Mouse (Mus musculus): ENCODE results near the gene Slf2. TPM values are rescaled to one million over a fixed set of nuclear protein-coding genes. Genes with fewer than 3 reads are reported as not detected.
A peak's percentile ranks its signal among the peaks of the same experiment; 100 is the strongest.

The Slf2 gene
- polyA plus RNA-seq, 1 experiment from 2014 or later: 28.3 TPM

DNA sequence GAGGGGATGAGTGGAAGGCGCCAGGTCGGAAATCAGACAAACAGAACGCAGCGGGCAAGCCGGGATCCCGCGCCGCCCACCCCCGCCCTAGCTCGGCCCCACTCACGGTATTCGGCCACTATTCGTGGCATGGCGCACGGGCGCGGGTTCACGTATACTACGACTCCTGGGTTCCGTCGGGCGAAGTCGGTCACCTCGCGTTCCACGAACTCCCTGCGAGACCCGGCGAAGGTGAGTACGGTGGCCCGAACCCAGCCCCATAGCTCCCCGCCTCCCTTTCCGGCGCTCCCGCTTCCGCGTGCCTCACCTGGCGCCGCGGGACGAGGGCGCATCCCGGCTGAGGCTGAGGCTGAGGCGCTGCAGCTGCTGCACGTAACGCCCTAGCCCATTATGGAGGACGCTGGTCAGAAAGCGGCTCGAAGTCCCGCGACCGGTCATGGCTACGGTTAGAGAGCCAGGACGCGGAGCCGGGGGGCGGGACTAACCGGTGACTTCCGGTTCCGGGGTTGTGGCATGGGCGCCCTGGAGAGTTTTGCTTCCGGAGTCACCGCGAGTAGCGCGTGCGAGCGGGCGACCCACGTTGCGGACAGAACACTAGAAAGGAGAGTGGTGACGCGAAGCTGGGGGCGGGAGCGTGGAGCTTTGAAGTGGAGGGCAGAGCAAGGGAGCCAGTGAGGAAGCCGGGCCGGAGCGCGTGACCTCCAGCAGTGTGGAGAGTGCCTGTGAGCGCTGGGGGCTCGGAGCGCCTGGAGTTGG, 75.2 kb downstream of the Slf2 start, which contains the start of gene Mrpl43:
Mrpl43 (minus strand) TSS at position 486 of the 756 bp plus-strand sequence.
- Histone ChIP-seq H3K36me3 (peaks cover 32% of the 10 kb centered on the region), H3K4me1 (replicated peaks) (peaks cover 40% of the 10 kb centered on the region), H3K9me3 (no peaks in the 10 kb centered on the region), H3K27ac (replicated peaks) (peak within 1 kb of the TSS; percentile 81), H3K9ac (peak within 1 kb of the TSS; percentile 72), H3K4me2 (peak within 1 kb of the TSS; percentile 95), H3K4me3 (peak within 1 kb of the TSS; percentile 100), H3K27me3 (no peaks in the 10 kb centered on the region)
- WGBS: under 1% methylated on average over 82 of the region's 82 CpGs
- peak; percentile 92 for ATAC-seq (ENCODE audit: low FRiP score, low read depth)

DNA sequence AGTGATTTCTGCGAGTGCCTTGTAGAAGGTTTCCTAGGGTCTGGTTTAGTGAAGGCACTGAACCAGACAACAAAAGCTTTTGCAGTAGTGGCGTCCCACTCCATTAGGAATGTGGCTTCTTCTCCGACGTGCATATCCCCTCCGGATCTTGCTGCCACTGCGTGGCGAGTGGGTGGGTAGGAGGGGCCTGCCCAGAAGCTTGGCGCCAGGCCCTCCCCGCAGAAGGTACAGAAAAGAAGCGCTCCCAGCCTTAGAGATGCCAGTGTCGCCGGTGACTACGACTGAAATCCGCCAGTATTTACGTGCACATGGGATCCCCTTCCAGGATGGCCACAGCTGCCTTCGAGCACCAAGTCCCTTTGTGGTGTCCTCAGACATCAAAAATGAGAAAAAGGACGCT, 76.1 kb downstream of the Slf2 start:
- Histone ChIP-seq H3K4me3 (peak overlapping the region; percentile 100), H3K36me3 (peaks cover 26% of the 10 kb centered on the region), H3K4me2 (peak overlapping the region; percentile 95), H3K4me1 (replicated peaks) (peaks cover 40% of the 10 kb centered on the region), H3K9ac (peak overlapping the region; percentile 72), H3K27me3 (no peaks in the 10 kb centered on the region), H3K9me3 (no peaks in the 10 kb centered on the region), H3K27ac (replicated peaks) (peak overlapping the region; percentile 81)
- WGBS: 43% methylated on average over 17 of the region's 17 CpGs
- no peak for ATAC-seq (ENCODE audit: low FRiP score, low read depth)

DNA sequence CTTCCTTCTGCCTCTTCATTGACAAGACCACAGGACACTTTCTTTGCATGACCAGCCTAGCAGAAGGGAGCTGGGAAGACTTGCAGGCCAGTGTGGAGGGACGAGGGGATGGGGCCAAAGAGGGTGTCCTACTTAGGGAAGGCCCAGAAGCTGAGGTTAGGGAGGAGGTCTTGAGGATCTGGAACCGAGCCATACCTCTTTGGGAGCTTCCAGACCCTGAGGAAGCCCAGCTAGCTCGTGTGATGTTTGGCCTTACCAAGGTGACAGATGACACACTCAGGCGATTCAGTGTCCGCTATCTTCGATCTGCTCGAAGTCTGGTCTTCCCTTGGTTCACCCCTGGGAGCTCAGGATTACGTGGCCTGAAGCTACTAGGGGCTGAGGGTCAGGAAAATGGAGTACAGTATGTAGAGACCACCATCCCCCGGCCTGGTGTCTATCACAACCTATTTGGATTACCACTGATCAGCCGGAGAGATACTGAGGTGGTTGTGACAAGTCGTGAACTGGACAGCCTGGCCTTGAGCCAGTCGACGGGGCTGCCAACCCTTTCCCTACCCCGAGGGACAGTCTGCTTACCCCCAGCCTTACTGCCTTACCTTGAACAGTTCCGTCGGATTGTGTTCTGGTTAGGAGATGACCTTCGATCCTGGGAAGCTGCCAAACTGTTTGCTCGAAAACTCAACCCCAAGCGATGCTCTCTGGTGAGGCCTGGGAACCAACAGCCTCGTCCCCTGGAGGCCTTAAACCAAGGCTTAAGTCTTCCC, 76.7 kb downstream of the Slf2 start:
- Histone ChIP-seq H3K4me1 (replicated peaks) (peaks cover 43% of the 10 kb centered on the region), H3K27me3 (no peaks in the 10 kb centered on the region), H3K4me3 (peak overlapping the region; percentile 100), H3K4me2 (peak overlapping the region; percentile 95), H3K27ac (replicated peaks) (no peak overlapping the region), H3K9ac (peak overlapping the region; percentile 72), H3K9me3 (no peaks in the 10 kb centered on the region), H3K36me3 (peaks cover 20% of the 10 kb centered on the region)
- ATAC-seq (ENCODE audit: low FRiP score, low read depth): no peak
- WGBS: 92% methylated on average over 20 of the region's 20 CpGs

DNA sequence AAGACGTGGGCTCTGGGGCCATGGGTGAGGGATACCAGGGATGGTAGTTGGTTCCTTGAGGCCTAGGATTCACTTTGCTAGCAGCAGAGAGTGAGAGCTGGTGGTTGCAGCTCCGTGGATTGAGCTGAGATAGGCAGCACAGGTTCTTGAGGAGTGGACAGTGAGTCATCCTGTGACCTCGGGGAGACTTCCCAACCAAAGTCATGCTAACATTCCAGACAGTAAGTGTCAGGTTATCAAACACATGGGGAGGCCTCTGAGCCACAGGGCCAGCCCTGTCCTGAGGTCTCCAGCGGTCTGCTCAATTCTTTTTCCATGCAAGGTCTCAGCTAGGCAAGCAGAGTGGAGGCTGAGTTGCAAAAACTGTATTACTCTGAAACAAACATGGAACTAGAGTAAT, 79.7 kb downstream of the Slf2 start:
- Histone ChIP-seq H3K36me3 (peaks cover 11% of the 10 kb centered on the region; the same call in 1 of the 2 replicates), H3K9me3 (no peaks in the 10 kb centered on the region), H3K4me2 (no peak overlapping the region), H3K27me3 (no peaks in the 10 kb centered on the region), H3K9ac (no peak overlapping the region), H3K27ac (replicated peaks) (no peak overlapping the region), H3K4me3 (no peak overlapping the region), H3K4me1 (replicated peaks) (peaks cover 45% of the 10 kb centered on the region)
- ATAC-seq (ENCODE audit: low FRiP score, low read depth): no peak
- 91% methylated on average over 4 of the region's 4 CpGs for WGBS

DNA sequence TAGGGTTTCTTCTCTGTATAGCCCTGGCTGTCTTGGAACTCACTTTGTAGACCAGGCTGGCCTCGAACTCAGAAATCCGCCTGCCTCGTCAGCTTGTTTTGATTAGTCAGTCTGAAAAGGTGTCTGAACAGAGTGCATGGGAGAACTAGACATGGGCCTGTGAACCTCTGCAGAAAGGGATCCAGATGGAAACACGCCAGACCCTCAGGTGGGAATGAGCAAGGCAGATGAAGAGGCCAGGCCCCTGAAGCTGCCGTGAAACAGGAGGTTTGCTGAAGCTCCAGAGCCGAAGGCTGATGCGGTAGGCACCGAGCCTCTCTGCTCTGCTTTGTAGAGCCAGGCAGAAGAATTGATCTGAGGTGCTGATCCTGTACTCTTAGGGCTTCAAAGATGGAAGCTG, 81.3 kb downstream of the Slf2 start:
- WGBS: 84% methylated on average over 8 of the region's 8 CpGs
- H3K27me3 ChIP-seq: no peaks in the 10 kb centered on the region
- no peak overlapping the region for H3K4me3 ChIP-seq
- H3K36me3 ChIP-seq: peaks cover 11% of the 10 kb centered on the region; the same call in 1 of the 2 replicates
- no peak for ATAC-seq (ENCODE audit: low FRiP score, low read depth)
- peak overlapping the region; percentile 61 for H3K27ac ChIP-seq (replicated peaks)
- H3K9ac ChIP-seq: no peak overlapping the region
- peaks cover 52% of the 10 kb centered on the region for H3K4me1 ChIP-seq (replicated peaks)
- no peak overlapping the region for H3K4me2 ChIP-seq
- no peaks in the 10 kb centered on the region for H3K9me3 ChIP-seq

DNA sequence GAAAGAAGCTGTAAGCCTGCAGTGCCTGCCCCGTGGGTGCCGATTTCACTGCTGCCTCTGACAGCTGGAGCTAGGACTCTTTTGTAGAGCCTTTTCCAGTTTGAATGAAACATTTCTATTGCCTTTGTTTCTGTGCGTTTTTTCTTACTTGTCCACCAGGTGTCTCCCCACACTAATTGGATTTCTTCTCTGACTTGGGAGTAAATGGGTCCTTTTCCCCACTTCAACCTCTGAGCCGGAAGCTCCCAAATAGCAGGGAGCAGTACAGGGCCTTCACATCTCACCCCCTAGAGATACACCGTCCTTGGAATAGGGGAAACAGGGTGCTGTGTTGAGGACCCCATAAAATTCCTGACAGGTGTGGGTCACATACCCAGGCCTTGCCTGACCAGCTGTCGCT, 81.7 kb downstream of the Slf2 start:
- Histone ChIP-seq H3K9ac (no peak overlapping the region), H3K4me2 (no peak overlapping the region), H3K4me1 (replicated peaks) (peaks cover 50% of the 10 kb centered on the region)

DNA sequence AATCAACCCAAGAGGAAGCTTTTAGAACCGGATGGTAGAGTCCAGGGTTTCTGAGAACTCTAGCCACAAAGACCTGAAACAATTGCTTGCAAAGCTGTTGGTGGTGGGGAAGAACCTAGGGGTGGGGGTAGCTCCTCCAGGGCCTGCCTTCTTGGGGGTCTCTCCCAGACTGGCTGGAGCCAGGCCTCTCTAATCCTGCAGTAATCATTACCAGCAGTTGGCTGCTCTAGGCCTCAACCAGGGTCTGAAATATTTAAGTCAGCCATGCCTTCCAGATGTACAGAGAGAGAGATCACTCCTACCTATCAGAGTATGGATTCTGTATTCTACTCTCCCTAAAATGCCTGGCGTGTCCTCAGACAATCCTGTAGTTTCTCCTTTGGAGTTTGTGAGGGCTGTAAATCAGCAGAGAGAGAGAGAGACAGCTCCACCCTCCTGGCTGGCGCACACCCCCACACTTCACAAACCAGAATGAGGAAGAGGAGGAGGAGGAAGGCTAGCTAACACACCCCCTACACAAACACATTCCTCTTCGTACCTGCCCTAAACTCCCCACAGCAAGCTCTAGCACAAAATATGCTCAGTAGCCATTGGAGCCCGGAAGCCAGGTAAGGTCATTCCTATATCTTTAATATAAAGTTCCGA, 82.8 kb downstream of the Slf2 start:
- Histone ChIP-seq H3K9me3 (no peaks in the 10 kb centered on the region), H3K4me2 (no peak overlapping the region), H3K9ac (no peak overlapping the region), H3K4me1 (replicated peaks) (peaks cover 48% of the 10 kb centered on the region), H3K27me3 (no peaks in the 10 kb centered on the region), H3K4me3 (no peak overlapping the region), H3K27ac (replicated peaks) (no peak overlapping the region), H3K36me3 (peaks cover 11% of the 10 kb centered on the region; the same call in 1 of the 2 replicates)
- ATAC-seq (ENCODE audit: low FRiP score, low read depth): no peak
- 68% methylated on average over 6 of the region's 6 CpGs for WGBS

More for the DNA sequence above, 81.7 kb downstream of the Slf2 start:
- peak overlapping the region; percentile 61 for H3K27ac ChIP-seq (replicated peaks)
- H3K27me3 ChIP-seq: no peaks in the 10 kb centered on the region
- H3K4me3 ChIP-seq: no peak overlapping the region
- WGBS: 32% methylated on average over 6 of the region's 6 CpGs
- peaks cover 11% of the 10 kb centered on the region; the same call in 1 of the 2 replicates for H3K36me3 ChIP-seq
- no peaks in the 10 kb centered on the region for H3K9me3 ChIP-seq
- no peak for ATAC-seq (ENCODE audit: low FRiP score, low read depth)

DNA sequence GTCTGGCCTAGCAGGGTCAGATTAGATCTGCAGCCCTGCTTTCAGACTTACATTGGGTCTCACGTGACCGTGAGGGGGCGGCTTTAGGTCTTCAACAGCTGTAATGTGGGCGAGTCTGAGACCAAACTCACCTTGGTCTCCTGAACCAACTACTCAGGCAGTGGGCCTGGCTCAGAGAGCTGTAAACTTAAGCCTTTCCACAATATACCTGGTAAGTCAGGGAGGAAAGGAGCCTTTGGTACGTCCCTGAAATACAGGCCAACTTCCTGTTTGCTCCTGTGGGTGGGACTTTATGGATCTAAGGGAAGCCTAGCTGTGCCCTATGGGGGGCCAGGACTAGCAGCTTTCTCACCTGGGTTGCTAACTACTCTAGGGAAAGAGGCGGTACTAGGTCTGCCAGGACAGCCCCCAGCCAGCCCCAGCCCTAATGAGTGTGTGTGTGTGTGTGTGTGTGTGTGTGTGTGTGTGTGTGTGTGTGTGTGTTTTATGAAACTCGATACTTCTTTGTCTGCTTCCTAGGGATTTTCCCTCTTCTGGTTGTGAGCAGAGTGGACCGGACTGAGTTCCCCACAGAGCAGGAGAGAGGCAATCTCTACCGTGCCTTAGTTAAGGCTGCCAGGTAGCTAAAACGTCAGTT, 83.5 kb downstream of the Slf2 start, which contains the start of gene Lzts2:
Lzts2 (plus strand) TSS at position 80 of the 637 bp plus-strand sequence.
- H3K27ac ChIP-seq (replicated peaks): peak within 1 kb of the TSS; percentile 95
- peak within 1 kb of the TSS; percentile 86 for H3K4me2 ChIP-seq
- 11% methylated on average over 10 of the region's 10 CpGs for WGBS
- no peaks in the 10 kb centered on the region for H3K27me3 ChIP-seq
- peaks cover 11% of the 10 kb centered on the region; the same call in 1 of the 2 replicates for H3K36me3 ChIP-seq
- H3K4me3 ChIP-seq: peak within 1 kb of the TSS; percentile 70
- H3K9me3 ChIP-seq: no peaks in the 10 kb centered on the region
- peaks cover 50% of the 10 kb centered on the region for H3K4me1 ChIP-seq (replicated peaks)
- H3K9ac ChIP-seq: peak within 1 kb of the TSS; percentile 5; the same call in 1 of the 2 replicates
- ATAC-seq (ENCODE audit: low FRiP score, low read depth): no peak

DNA sequence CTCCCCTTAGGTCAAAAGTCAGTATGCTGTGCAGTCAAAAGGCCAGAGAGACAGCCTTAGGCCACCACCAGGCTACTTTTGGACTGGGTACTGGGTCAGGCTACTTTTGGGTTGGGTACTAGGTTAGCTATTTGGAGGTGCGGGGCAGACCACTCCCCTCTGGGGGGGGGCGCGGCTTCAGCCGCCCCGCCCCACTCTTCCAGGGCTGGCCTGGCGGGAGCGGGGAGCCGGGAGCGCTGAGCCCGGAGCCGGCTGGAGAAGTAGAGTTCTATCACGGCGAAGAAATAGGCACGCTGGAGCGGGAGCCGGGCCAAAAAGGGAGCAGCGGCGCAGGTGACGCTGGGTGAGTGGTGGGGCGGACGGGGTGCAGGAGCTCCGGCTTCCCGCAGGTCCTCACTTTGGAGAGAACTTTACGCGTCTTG, 84.0 kb downstream of the Slf2 start:
- peak overlapping the region; percentile 5; the same call in 1 of the 2 replicates for H3K9ac ChIP-seq
- H3K36me3 ChIP-seq: peaks cover 11% of the 10 kb centered on the region; the same call in 1 of the 2 replicates
- H3K4me1 ChIP-seq (replicated peaks): peaks cover 53% of the 10 kb centered on the region
- peak overlapping the region; percentile 70 for H3K4me3 ChIP-seq
- H3K27ac ChIP-seq (replicated peaks): peak overlapping the region; percentile 95
- peak overlapping the region; percentile 86 for H3K4me2 ChIP-seq
- H3K27me3 ChIP-seq: no peaks in the 10 kb centered on the region
- H3K9me3 ChIP-seq: no peaks in the 10 kb centered on the region
- ATAC-seq (ENCODE audit: low FRiP score, low read depth): no peak
- 1% methylated on average over 25 of the region's 25 CpGs for WGBS

DNA sequence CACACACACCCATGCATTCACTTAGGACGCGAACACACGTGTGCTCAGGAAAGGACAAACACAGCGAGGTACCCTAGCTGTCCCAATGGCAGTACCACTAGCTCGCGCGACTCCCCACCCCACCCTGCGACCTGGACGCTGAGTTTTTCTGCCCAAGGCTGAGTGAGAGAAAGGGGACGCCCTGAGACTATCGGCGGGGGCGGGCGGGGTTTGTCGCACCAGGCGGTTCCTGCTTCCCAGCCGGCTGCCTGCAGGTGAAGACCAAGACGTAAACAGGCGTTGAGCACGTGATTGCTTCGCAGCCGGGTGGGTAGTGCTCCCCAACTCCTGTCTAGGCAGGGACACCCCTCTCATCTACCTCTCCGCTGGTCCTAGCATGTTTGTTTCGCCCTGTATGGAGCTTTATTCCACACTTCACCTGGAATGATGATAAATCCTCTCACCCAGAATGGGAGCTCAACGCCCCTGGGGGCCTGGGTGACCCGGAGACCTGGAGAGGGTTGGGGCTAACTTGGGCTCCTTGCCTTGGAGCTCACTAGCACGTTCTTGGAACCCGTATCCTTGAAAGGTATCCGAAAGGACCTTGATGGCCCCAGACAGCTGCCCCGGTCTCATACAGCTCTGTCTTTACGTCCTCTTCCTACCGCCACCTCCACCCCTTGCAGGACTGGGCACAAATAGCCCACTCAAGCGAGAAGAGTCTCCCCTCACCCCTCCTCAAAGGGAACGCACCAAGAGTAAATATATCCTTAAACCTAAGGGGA, 84.7 kb downstream of the Slf2 start:
- peaks cover 4% of the 10 kb centered on the region; the same call in 1 of the 2 replicates for H3K36me3 ChIP-seq
- H3K9me3 ChIP-seq: no peaks in the 10 kb centered on the region
- H3K4me3 ChIP-seq: peak overlapping the region; percentile 70
- no peaks in the 10 kb centered on the region for H3K27me3 ChIP-seq
- 2% methylated on average over 34 of the region's 34 CpGs for WGBS
- H3K4me2 ChIP-seq: peak overlapping the region; percentile 86
- H3K9ac ChIP-seq: peak overlapping the region; percentile 21
- H3K4me1 ChIP-seq (replicated peaks): peaks cover 60% of the 10 kb centered on the region
- peak overlapping the region; percentile 95 for H3K27ac ChIP-seq (replicated peaks)
- ATAC-seq (ENCODE audit: low FRiP score, low read depth): 0 out of 2 replicates have a peak, but pooled peaks have one; percentile 9
